10 mouse cellular contexts compared by ENCODE assay signal in the genomic region with DNA sequence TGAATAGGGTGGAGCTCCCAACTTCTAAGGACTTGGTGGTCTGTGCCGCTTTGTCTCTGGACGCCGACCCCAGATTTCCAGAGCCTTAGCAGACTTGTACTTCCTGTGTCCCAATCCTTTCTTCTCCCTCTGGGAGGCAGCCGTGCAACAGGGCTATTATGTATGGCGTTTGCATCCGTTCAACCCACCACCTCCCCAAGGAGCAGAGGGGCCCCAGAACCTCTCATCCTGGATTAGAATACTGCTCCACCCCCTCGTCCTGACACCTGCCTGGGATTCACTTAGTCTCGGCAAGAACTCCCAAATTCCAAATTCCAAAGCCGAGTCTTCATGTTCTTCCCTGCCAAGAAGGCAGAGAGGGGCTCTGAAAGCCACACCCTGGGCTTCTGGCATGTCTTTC. TPM values are rescaled to one million over a fixed set of nuclear protein-coding genes. Genes with fewer than 3 reads are reported as not detected.
DNase-seq lines count a peak whose midpoint lies in the region; ATAC-seq and TF ChIP-seq lines count a peak whose summit lies in the region.
"Had no signal": no experiment of that assay in that cellular context is flagged by ENCODE, and none has a peak within 500 bp of the region (broad histone marks: within the 10 kb centered on the region; RNA-seq: fewer than 3 reads in every experiment).

No protein-coding gene starts in this region.

- no peak overlapping the region for H3K9ac ChIP-seq in hindbrain, postnatal 0 days (replicated peaks; ENCODE audit: low read length)
- no peak overlapping the region for H3K9ac ChIP-seq in stomach, embryonic 15.5 days
- H3K9ac ChIP-seq: liver, embryonic 13.5 days had no signal

- no peaks in the 10 kb centered on the region for H3K9me3 ChIP-seq in hindbrain, postnatal 0 days (ENCODE audit: low read length)
- no peaks in the 10 kb centered on the region for H3K9me3 ChIP-seq in stomach, embryonic 15.5 days
- H3K9me3 ChIP-seq: liver, embryonic 13.5 days had no signal

- H3K4me2 ChIP-seq in hindbrain, postnatal 0 days (ENCODE audit: low read depth, low read length) = peak overlapping the region; percentile 36
- peak overlapping the region; percentile 37 for H3K4me2 ChIP-seq in stomach, embryonic 15.5 days

- DNase-seq in frontal cortex, postnatal 10 days (ENCODE audit: low spot score in 2 of 2) = no peak
- DNase-seq in retina, postnatal 1 day = peak; percentile 20
- no peak for DNase-seq in retina, embryonic 14.5 days (ENCODE audit: low spot score)
- peak; percentile 15 for DNase-seq in hindbrain, postnatal 0 days (ENCODE audit: low spot score)
- DNase-seq in urinary bladder, postnatal 4 days (ENCODE audit: low spot score in 2 of 2) = no peak

- H3K27ac ChIP-seq in hindbrain, postnatal 0 days = no peak overlapping the region
- no peak overlapping the region for H3K27ac ChIP-seq in stomach, embryonic 15.5 days
- H3K27ac ChIP-seq: liver, embryonic 13.5 days had no signal

- H3K4me3 ChIP-seq in hindbrain, postnatal 0 days (ENCODE audit: low read length) = no peak overlapping the region
- no peak overlapping the region for H3K4me3 ChIP-seq in stomach, embryonic 15.5 days (replicated peaks)
- H3K4me3 ChIP-seq: liver, embryonic 13.5 days had no signal

- TF ChIP-seq CTCF in hindbrain, postnatal 0 days (IDR thresholded peaks at IDR 0.05; ENCODE audit: low read depth) = no peak

- no peaks in the 10 kb centered on the region for H3K27me3 ChIP-seq in hindbrain, postnatal 0 days (ENCODE audit: insufficient read depth, low read length)
- no peaks in the 10 kb centered on the region for H3K27me3 ChIP-seq in stomach, embryonic 15.5 days (replicated peaks)

- H3K36me3 ChIP-seq in hindbrain, postnatal 0 days (ENCODE audit: insufficient read depth, low read length) = no peaks in the 10 kb centered on the region
- H3K36me3 ChIP-seq in stomach, embryonic 15.5 days = no peaks in the 10 kb centered on the region
- H3K36me3 ChIP-seq: liver, embryonic 13.5 days had no signal

- ATAC-seq in frontal cortex, adult (ENCODE audit: low TSS enrichment) = peak; percentile 39
- ATAC-seq in hindbrain, postnatal 0 days = peak; percentile 31; the same call in 1 of the 2 replicates
- no peak for ATAC-seq in stomach, embryonic 15.5 days (ENCODE audit: insufficient read depth, low FRiP score, low read depth)
- no peak for ATAC-seq in granulocyte monocyte progenitor cell, adult 5-6 weeks (replicated peaks; ENCODE audit: poor library complexity, severe bottlenecking)

- 9% methylated on average over 9 of the region's 9 CpGs for WGBS in hindbrain, postnatal 0 days
- 27% methylated on average over 9 of the region's 9 CpGs for WGBS in stomach, embryonic 15.5 days

- H3K4me1 ChIP-seq in hindbrain, postnatal 0 days (ENCODE audit: insufficient read depth, low read length) = peaks cover 3% of the 10 kb centered on the region; the same call in 1 of the 2 replicates
- H3K4me1 ChIP-seq in stomach, embryonic 15.5 days = peaks cover 6% of the 10 kb centered on the region

RNA-seq across cellular contexts. Expression of a gene that starts 40.8 kb away (rescaled TPM):
- not detected in 2 replicates for total RNA-seq in hindbrain, postnatal 0 days (2014; rRNA removed)
- polyA plus RNA-seq in hindbrain, postnatal 0 days (2015; fragmentation: Nextera tagmentation; extraction: Ambion mirVana) = not detected in 2 replicates
- not detected in 2 replicates for polyA plus RNA-seq in stomach, embryonic 15.5 days (2015; fragmentation: Nextera tagmentation; extraction: Ambion mirVana)
- not detected in 2 replicates for total RNA-seq in granulocyte monocyte progenitor cell, adult 5-6 weeks (2014; fragmentation: Nextera tagmentation)
- total RNA-seq in granulocyte monocyte progenitor cell, adult 5-6 weeks (2017) = not detected in 2 replicates
- polyA plus RNA-seq: C2C12 had no signal

Comparison
In these comparisons a context has a peak if more than half of its experiments do, and no peak if none do; other contexts are left out.
1. DNase-seq: peak in retina, postnatal 1 day (single experiment) and hindbrain, postnatal 0 days (single experiment); none in frontal cortex, postnatal 10 days (0 of 2), retina, embryonic 14.5 days (single experiment) and urinary bladder, postnatal 4 days (0 of 2).
2. ATAC-seq: peak in frontal cortex, adult (single experiment) and hindbrain, postnatal 0 days (single experiment); none in stomach, embryonic 15.5 days (single experiment) and granulocyte monocyte progenitor cell, adult 5-6 weeks (single experiment).